ENCODE assay signal across 8 mouse cellular contexts in the genomic region with DNA sequence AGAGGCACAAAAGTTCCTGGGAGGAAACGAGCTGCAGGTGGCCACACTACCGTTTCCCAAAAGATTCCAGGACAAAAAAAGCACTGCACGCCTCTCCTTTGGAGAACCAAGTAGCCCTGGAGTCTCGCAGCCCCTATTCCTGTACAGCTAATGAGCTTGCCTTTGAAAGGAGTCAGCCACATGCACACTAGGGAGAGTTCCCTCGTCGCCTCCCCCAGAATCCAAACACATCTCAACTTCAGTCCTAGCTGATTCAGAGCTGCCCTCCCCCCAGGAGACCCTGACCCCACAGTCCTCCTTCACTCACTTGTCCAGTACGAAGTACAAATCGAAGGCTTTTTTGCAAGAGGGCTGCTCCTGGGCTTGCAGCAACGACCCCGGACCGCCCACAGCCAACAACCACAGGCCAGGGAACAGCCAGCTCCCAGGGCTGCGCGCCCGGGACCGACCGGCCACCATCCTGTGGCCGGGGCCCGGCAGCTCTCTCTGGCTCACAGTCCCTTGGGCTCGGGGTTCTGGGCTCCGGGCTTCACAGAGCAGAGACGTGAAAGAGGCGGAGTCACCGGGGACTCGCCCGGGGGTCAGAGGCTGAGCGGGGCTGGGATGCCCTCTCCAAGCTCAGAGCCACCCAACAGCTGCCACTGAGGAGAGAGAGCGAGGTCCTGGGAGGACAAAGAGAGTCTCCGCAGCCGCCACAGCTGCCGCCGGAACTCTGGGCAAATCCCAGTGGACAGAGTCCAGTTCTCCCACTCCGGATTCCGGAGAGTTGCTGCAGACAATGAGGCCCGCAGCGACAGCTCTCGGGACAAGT. TPM values are rescaled to one million over a fixed set of nuclear protein-coding genes. Genes with fewer than 3 reads are reported as not detected.
A peak's percentile ranks its signal among the peaks of the same experiment; 100 is the strongest.
DNase-seq lines count a peak whose midpoint lies in the region; ATAC-seq and TF ChIP-seq lines count a peak whose summit lies in the region.

No protein-coding gene starts in this region.

- peak overlapping the region; percentile 92 for H3K27ac ChIP-seq in gastrocnemius, adult 2 months
- peak overlapping the region; percentile 72 for H3K27ac ChIP-seq in liver, embryonic 15.5 days (replicated peaks)

- H3K4me3 ChIP-seq in gastrocnemius, adult 2 months, result peak overlapping the region; percentile 82
- H3K4me3 ChIP-seq in liver, embryonic 15.5 days (replicated peaks), result peak overlapping the region; percentile 63

- no peak for TF ChIP-seq POLR2A in brain, embryonic 14.5 days (IDR thresholded peaks at IDR 0.05; ENCODE audit: borderline replicate concordance, extremely low read depth, insufficient read depth, insufficient read length, poor library complexity, severe bottlenecking)

- H3K4me2 ChIP-seq in liver, embryonic 15.5 days, result peak overlapping the region; percentile 68

- H3K9ac ChIP-seq in liver, embryonic 15.5 days, result peak overlapping the region; percentile 47

- H3K9me3 ChIP-seq in liver, embryonic 15.5 days (replicated peaks), result no peaks in the 10 kb centered on the region

- DNase-seq in spleen, adult 18-20 months, result peak; percentile 48 to 69
- no peak for DNase-seq in spleen, postnatal 14 days (ENCODE audit: low spot score in 2 of 2)
- peak; percentile 76 for DNase-seq in brain, embryonic 14.5 days (ENCODE audit: low read depth)
- DNase-seq in gastrocnemius, adult 2 months, result peak; percentile 70
- peak; percentile 78 for DNase-seq in induced T-regulatory cell, adult 2 months (ENCODE audit: low read depth)
- peak; percentile 84 for DNase-seq in neural tube, embryonic 10.5 days (ENCODE audit: extremely low spot score, low spot score)
- DNase-seq in thymus, postnatal 25 days, result peak; percentile 59

- intact Hi-C loops in gastrocnemius, adult 2 months (cut with DNase I), result no loop called here

- peaks cover 19% of the 10 kb centered on the region for H3K27me3 ChIP-seq in liver, embryonic 15.5 days

- H3K4me1 ChIP-seq in liver, embryonic 15.5 days (replicated peaks), result peaks cover 7% of the 10 kb centered on the region; the same call in 1 of the 2 replicates

- under 1% methylated on average over 36 of the region's 36 CpGs for WGBS in liver, embryonic 15.5 days (ENCODE audit: insufficient replicate concordance)

- no peak for TF ChIP-seq CTCF in brain, embryonic 14.5 days (IDR thresholded peaks at IDR 0.05; ENCODE audit: borderline replicate concordance, extremely low read depth, insufficient read depth, insufficient read length)
- TF ChIP-seq CTCF in gastrocnemius, adult 2 months (IDR thresholded peaks at IDR 0.05), result no peak

- no peaks in the 10 kb centered on the region; the same call in 1 of the 2 replicates for H3K36me3 ChIP-seq in liver, embryonic 15.5 days (replicated peaks)

- ATAC-seq in liver, embryonic 15.5 days (ENCODE audit: insufficient read depth), result peak; percentile 75

RNA-seq across cellular contexts. Expression of a gene that starts 0.5 kb away (rescaled TPM):
- polyA plus RNA-seq in brain, embryonic 14.5 days (2012; rRNA removed), result 2.4 TPM in 2 replicates
- total RNA-seq in gastrocnemius, adult 2 months (2021), result 10 to 100 TPM in 1 of 2 experiments, 1 to 10 TPM in 1; 8.1 to 12.1 TPM
- 6.0 and 6.8 TPM in 2 replicates for polyA plus RNA-seq in liver, embryonic 15.5 days (2015; fragmentation: Nextera tagmentation; extraction: Ambion mirVana)

Comparison
In these comparisons a context has a peak if more than half of its experiments do, and no peak if none do; other contexts are left out.
1. DNase-seq: peak in spleen, adult 18-20 months (2 of 2), brain, embryonic 14.5 days (single experiment), gastrocnemius, adult 2 months (single experiment), induced T-regulatory cell, adult 2 months (single experiment), neural tube, embryonic 10.5 days (single experiment) and thymus, postnatal 25 days (single experiment); none in spleen, postnatal 14 days (0 of 2).